Mouse (Mus musculus) MEL (cell line): ENCODE results near the gene Ripply2. TPM values are rescaled to one million over a fixed set of nuclear protein-coding genes. Genes with fewer than 3 reads are reported as not detected.
A peak's percentile ranks its signal among the peaks of the same experiment; 100 is the strongest.

ENCODE experiments used
- DNase-seq: peaks from one replicate; pipeline ENCODE4 v3.0.0; 2011; ENCODE audit warnings: low read depth, low spot score
- H3K27ac ChIP-seq: 2 replicates; pipeline ENCODE4 v1.5.1; 2012; ENCODE audit warnings: low read depth, mild to moderate bottlenecking, control low read depth, low read length, moderate library complexity; ENCODE audit not compliant: control insufficient read depth
- H3K27me3 ChIP-seq, 2 experiments: fragments of 150-350 bp in 1 of 2; sonication (generic) in 1 of 2; 2 replicates each; pipeline ENCODE4 v1.6.1; 2012; ENCODE audit warnings: low read length in 2 of 2, mild to moderate bottlenecking in 2 of 2, improper control_type of control experiment in 1 of 2, moderate library complexity in 1 of 2; ENCODE audit not compliant: insufficient read depth in 2 of 2, control insufficient read depth in 1 of 2
- H3K36me3 ChIP-seq, 2 experiments: 2 replicates each; pipeline ENCODE4 v1.6.1; 2012 to 2014; ENCODE audit warnings: low read length in 2 of 2, improper control_type of control experiment in 1 of 2, inconsistent platforms in 1 of 2, mild to moderate bottlenecking in 1 of 2; ENCODE audit not compliant: insufficient read depth in 2 of 2, control insufficient read depth in 1 of 2
- H3K4me1 ChIP-seq, 2 experiments: fragments of 150-350 bp in 1 of 2; sonication (generic) in 1 of 2; 2 replicates each; pipeline ENCODE4 v1.6.1; 2012; ENCODE audit warnings: low read length in 2 of 2, improper control_type of control experiment in 1 of 2, mild to moderate bottlenecking in 1 of 2; ENCODE audit not compliant: insufficient read depth in 2 of 2, control insufficient read depth in 1 of 2
- H3K4me3 ChIP-seq, 2 experiments: fragments of 150-350 bp in 1 of 2; sonication (generic) in 1 of 2; 2 replicates each; pipeline ENCODE4 v1.5.1; 2012; ENCODE audit warnings: low read depth in 2 of 2, low read length in 2 of 2, mild to moderate bottlenecking in 2 of 2, moderate library complexity in 2 of 2, control low read depth in 1 of 2, improper control_type of control experiment in 1 of 2; ENCODE audit not compliant: control insufficient read depth in 1 of 2, insufficient read depth in 1 of 2
- H3K79me2 ChIP-seq: 2 replicates; pipeline ENCODE4 v1.6.1; 2012; ENCODE audit warnings: mild to moderate bottlenecking, low read length, moderate library complexity; ENCODE audit not compliant: control insufficient read depth, poor library complexity, insufficient read depth
- H3K9ac ChIP-seq: 2 replicates; pipeline ENCODE4 v1.6.1; 2012; ENCODE audit warnings: low read depth, mild to moderate bottlenecking, control low read depth, low read length, moderate library complexity; ENCODE audit not compliant: control insufficient read depth, poor library complexity, severe bottlenecking
- H3K9me3 ChIP-seq: fragments of 150-350 bp; sonication (generic); replicated peaks from 2 replicates; pipeline ENCODE4 v1.6.1; 2012; ENCODE audit warnings: mild to moderate bottlenecking, low read length, improper control_type of control experiment, moderate library complexity; ENCODE audit not compliant: insufficient read depth
- CTCF ChIP-seq, 3 experiments: IDR thresholded peaks in 2 of 3; conservative IDR thresholded peaks in 1 of 3; 2 replicates each; pipeline ENCODE4 v1.5.1; 2011 to 2012; ENCODE audit warnings: low read length in 3 of 3, low read depth in 2 of 3, mild to moderate bottlenecking in 2 of 3, improper control_type of control experiment in 1 of 3, inconsistent platforms in 1 of 3, mixed read lengths in 1 of 3, moderate library complexity in 1 of 3; ENCODE audit not compliant: control insufficient read depth in 1 of 3, insufficient read depth in 1 of 3, poor library complexity in 1 of 3, severe bottlenecking in 1 of 3
- E2F4 ChIP-seq: IDR thresholded peaks from 2 replicates; pipeline ENCODE4 v1.6.1; 2011; ENCODE audit warnings: low read depth, low read length, improper control_type of control experiment, borderline replicate concordance
- ELF1 ChIP-seq: IDR thresholded peaks from 2 replicates; pipeline ENCODE4 v1.6.1; 2014; ENCODE audit warnings: low read depth, mild to moderate bottlenecking, inconsistent platforms, low read length, improper control_type of control experiment, moderate library complexity
- GABPA ChIP-seq: IDR thresholded peaks from 2 replicates; pipeline ENCODE4 v1.6.1; 2012; ENCODE audit warnings: low read depth, mild to moderate bottlenecking, inconsistent platforms, low read length, improper control_type of control experiment, moderate library complexity
- JUND ChIP-seq: IDR thresholded peaks from 2 replicates; pipeline ENCODE4 v1.6.1; 2011; ENCODE audit warnings: low read depth, mild to moderate bottlenecking, improper control_type of control experiment, low read length
- MAX ChIP-seq: IDR thresholded peaks from 2 replicates; pipeline ENCODE4 v1.6.1; 2011; ENCODE audit warnings: low read length, improper control_type of control experiment
- MAZ ChIP-seq: IDR thresholded peaks from 2 replicates; pipeline ENCODE4 v1.6.1; 2012; ENCODE audit warnings: low read depth, mild to moderate bottlenecking, inconsistent platforms, low read length, improper control_type of control experiment
- MXI1 ChIP-seq: IDR thresholded peaks from 2 replicates; pipeline ENCODE4 v1.6.1; 2011; ENCODE audit warnings: mild to moderate bottlenecking, low read depth, low read length, improper control_type of control experiment
- NRF1 ChIP-seq: IDR thresholded peaks from 2 replicates; pipeline ENCODE4 v1.6.1; 2014; ENCODE audit warnings: low read depth, mild to moderate bottlenecking, inconsistent platforms, low read length, improper control_type of control experiment, moderate library complexity; ENCODE audit not compliant: poor library complexity, insufficient read depth, severe bottlenecking
- POLR2A ChIP-seq, 2 experiments: IDR thresholded peaks; 2 replicates each; pipeline ENCODE4 v1.6.1; 2011 to 2012; ENCODE audit warnings: low read length in 2 of 2, mild to moderate bottlenecking in 2 of 2, control low read depth in 1 of 2, improper control_type of control experiment in 1 of 2, low read depth in 1 of 2, moderate library complexity in 1 of 2; ENCODE audit not compliant: control insufficient read depth in 1 of 2, insufficient read depth in 1 of 2, poor library complexity in 1 of 2
- POLR2AphosphoS2 ChIP-seq: IDR thresholded peaks from 2 replicates; pipeline ENCODE4 v1.6.1; 2011; ENCODE audit warnings: low read length, improper control_type of control experiment
- POLR2AphosphoS5 ChIP-seq: IDR thresholded peaks from 2 replicates; pipeline ENCODE4 v1.6.1; 2012; ENCODE audit warnings: low read depth, borderline replicate concordance, mild to moderate bottlenecking, inconsistent platforms, low read length, moderate library complexity, mixed read lengths
- RAD21 ChIP-seq: IDR thresholded peaks from 2 replicates; pipeline ENCODE4 v1.6.1; 2011; ENCODE audit warnings: mild to moderate bottlenecking, low read depth, low read length, improper control_type of control experiment
- SIN3A ChIP-seq: IDR thresholded peaks from 2 replicates; pipeline ENCODE4 v1.6.1; 2012; ENCODE audit warnings: low read length, improper control_type of control experiment, inconsistent platforms
- SMC3 ChIP-seq: IDR thresholded peaks from 2 replicates; pipeline ENCODE4 v1.6.1; 2011; ENCODE audit warnings: low read depth, low read length, improper control_type of control experiment
- TAL1 ChIP-seq: IDR thresholded peaks from 2 replicates; pipeline ENCODE4 v1.6.1; 2012; ENCODE audit warnings: mild to moderate bottlenecking, inconsistent platforms, low read length, moderate library complexity, mixed read lengths
- USF1 ChIP-seq: IDR thresholded peaks from 2 replicates; pipeline ENCODE4 v1.6.1; 2014; ENCODE audit warnings: low read depth, mild to moderate bottlenecking, inconsistent platforms, low read length, improper control_type of control experiment, moderate library complexity
- USF2 ChIP-seq, 2 experiments: IDR thresholded peaks; 2 replicates each; pipeline ENCODE4 v1.6.1; 2011 to 2012; ENCODE audit warnings: improper control_type of control experiment in 2 of 2, low read length in 2 of 2, borderline replicate concordance in 1 of 2, inconsistent platforms in 1 of 2, low read depth in 1 of 2, mild to moderate bottlenecking in 1 of 2; ENCODE audit not compliant: insufficient read depth in 1 of 2
- ZMIZ1 ChIP-seq: IDR thresholded peaks from 2 replicates; pipeline ENCODE4 v1.6.1; 2012; ENCODE audit warnings: low read depth, mild to moderate bottlenecking, inconsistent platforms, low read length, improper control_type of control experiment, moderate library complexity
- polyA plus RNA-seq, 2 experiments: library from polyadenylated mRNA; stranded (reverse) in 1 of 2; unstranded in 1 of 2; fragments of >175 nt in 1 of 2; fragments of >200 nt in 1 of 2; gene quantifications; 2 replicates each; pipeline versions ENCODE4 v1.2.1 to v1.2.4; 2012; ENCODE audit warnings: low replicate concordance in 2 of 2, low read depth in 1 of 2; ENCODE audit not compliant: insufficient read length in 2 of 2, insufficient read depth in 1 of 2, missing spikeins in 1 of 2
- total RNA-seq: library from RNA; depleted of rRNA; stranded (reverse); fragments of 300-350 nt; gene quantifications from 2 replicates; pipeline ENCODE4 v1.2.3, GENCODE M21; 2012

The Ripply2 gene
- total and polyA plus RNA-seq, 3 experiments, result not detected

GRCm38 (mm10) chr9:87055547-87056235, 40.4 kb downstream of the Ripply2 start:
- no peak for TF ChIP-seq SIN3A
- no peak for TF ChIP-seq POLR2AphosphoS5
- no peak for TF ChIP-seq JUND
- no peak for TF ChIP-seq TAL1
- no peak for TF ChIP-seq GABPA
- TF ChIP-seq USF1, result no peak
- no peak for TF ChIP-seq ZMIZ1
- TF ChIP-seq MXI1, result no peak
- no peak for TF ChIP-seq SMC3
- no peaks in the 10 kb centered on the region for H3K79me2 ChIP-seq
- DNase-seq, result no peak
- H3K9me3 ChIP-seq, result no peaks in the 10 kb centered on the region
- no peaks in the 10 kb centered on the region for H3K4me1 ChIP-seq
- H3K36me3 ChIP-seq, result peaks cover 0 to 2% of the 10 kb centered on the region in 2 experiments; a peak in 2 of 4 replicates
- H3K4me3 ChIP-seq, result no peak overlapping the region
- no peak overlapping the region for H3K9ac ChIP-seq
- no peak overlapping the region for H3K27ac ChIP-seq
- no peaks in the 10 kb centered on the region for H3K27me3 ChIP-seq

GRCm38 (mm10) chr9:87062337-87062736, 47.0 kb downstream of the Ripply2 start:
- Histone ChIP-seq H3K9ac (no peak overlapping the region), H3K9me3 (no peaks in the 10 kb centered on the region), H3K27ac (no peak overlapping the region), H3K79me2 (no peaks in the 10 kb centered on the region), H3K4me1 (no peaks in the 10 kb centered on the region; a peak in 1 of 4 replicates), H3K4me3 (no peak overlapping the region), H3K27me3 (no peaks in the 10 kb centered on the region), H3K36me3 (peaks cover 0 to 2% of the 10 kb centered on the region in 2 experiments; a peak in 3 of 4 replicates)
- no peak for TF ChIP-seq POLR2AphosphoS2
- TF ChIP-seq RAD21, result no peak
- no peak for TF ChIP-seq TAL1
- no peak for TF ChIP-seq USF1
- no peak for TF ChIP-seq MAX
- no peak for TF ChIP-seq USF2 (IDR thresholded peaks at IDR 0.05; ENCODE audit: borderline replicate concordance in 1 of 2, insufficient read depth in 1 of 2, low read depth in 1 of 2, low read length in 2 of 2)
- TF ChIP-seq ELF1, result no peak
- TF ChIP-seq SMC3, result 0 out of 2 replicates have a peak, but pooled peaks have one; percentile 12
- TF ChIP-seq CTCF (IDR thresholded peaks at IDR 0.05 in 2 of 3, conservative IDR thresholded peaks at IDR 0.05 in 1 of 3; ENCODE audit: control insufficient read depth in 1 of 3, insufficient read depth in 1 of 3, low read depth in 2 of 3, low read length in 3 of 3, poor library complexity in 1 of 3, severe bottlenecking in 1 of 3), result peak in 1 of 3 experiments; percentile 2; a peak in 1 of 6 replicates
- no peak for TF ChIP-seq MAZ
- no peak for TF ChIP-seq NRF1
- TF ChIP-seq E2F4, result no peak
- TF ChIP-seq JUND, result no peak
- no peak for TF ChIP-seq POLR2A (IDR thresholded peaks at IDR 0.05; ENCODE audit: control insufficient read depth in 1 of 2, insufficient read depth in 1 of 2, low read depth in 1 of 2, low read length in 2 of 2, poor library complexity in 1 of 2)
- no peak for DNase-seq
